Mouse (Mus musculus): ENCODE results near the gene Rapgef5.

GRCm38 (mm10) chr12:117653920-117654472 is 137.7 kb downstream of the Rapgef5 start:
- TF ChIP-seq CTCF (IDR thresholded peaks at IDR 0.05; ENCODE audit: borderline replicate concordance, extremely low read depth, insufficient read depth, insufficient read length) (no peak), POLR2A (IDR thresholded peaks at IDR 0.05; ENCODE audit: borderline replicate concordance, extremely low read depth, insufficient read depth, insufficient read length, poor library complexity, severe bottlenecking) (no peak)

All from brain, embryonic 14.5 days (tissue).